Mouse (Mus musculus): ENCODE results near the gene Mc3r. TPM values are rescaled to one million over a fixed set of nuclear protein-coding genes. Genes with fewer than 3 reads are reported as not detected.

The Mc3r gene
- not detected in 2 replicates for polyA plus RNA-seq (2012; ENCODE audit: low replicate concordance)

GRCm38 (mm10) chr2:172248106-172248764 is at the start of gene Mc3r:
Gene Mc3r (plus strand): TSS chr2:172248492.

Other genes with a start within 250 kb of the Mc3r start
- not detected in 2 replicates for gene Cbln4, start 205.0 kb upstream of the Mc3r start, polyA plus RNA-seq (2012; ENCODE audit: low replicate concordance)
- gene Fam210b, start 97.1 kb downstream of the Mc3r start, polyA plus RNA-seq (2012; ENCODE audit: low replicate concordance): 12.5 and 14.1 TPM in 2 replicates
- gene Aurka, start 122.0 kb downstream of the Mc3r start, polyA plus RNA-seq (2012; ENCODE audit: low replicate concordance): 1.8 and 9.8 TPM in 2 replicates
- 3.2 and 14.8 TPM in 2 replicates for gene Cstf1, start 122.2 kb downstream of the Mc3r start, polyA plus RNA-seq (2012; ENCODE audit: low replicate concordance)
- gene Cass4, start 145.3 kb downstream of the Mc3r start, polyA plus RNA-seq (2012; ENCODE audit: low replicate concordance): 1.8 and 6.8 TPM in 2 replicates
- gene Rtf2, start 192.1 kb downstream of the Mc3r start, polyA plus RNA-seq (2012; ENCODE audit: low replicate concordance): 26.1 and 86.6 TPM in 2 replicates
- not detected in 2 replicates for gene Gcnt7, start 210.1 kb downstream of the Mc3r start, polyA plus RNA-seq (2012; ENCODE audit: low replicate concordance)
- 0.19 TPM in 1 of 2 replicates, not detected in the other for gene Fam209, start 224.0 kb downstream of the Mc3r start, polyA plus RNA-seq (2012; ENCODE audit: low replicate concordance)

Data from hematopoietic multipotent progenitor cell, adult 10-12 weeks (in vitro differentiated cells).